Mouse (Mus musculus) MN1 (cell line): ENCODE results near the gene Nme1.

ENCODE experiments used
- DNase-seq: peaks from one replicate; pipeline ENCODE4 v3.0.0-alpha.2; 2016; ENCODE audit warnings: low spot score

Nme1 gene

GRCm38 (mm10) chr11:93968005-93968847, at the start of gene Nme1, which contains the start of gene Gm20390:
Gene Nme1 (minus strand): TSS chr11:93968521.
Gene Gm20390 (minus strand): TSS chr11:93968293.
- peak; percentile 98 for DNase-seq

- no peak for DNase-seq
Measured at GRCm38 (mm10) chr11:94003346-94003745, 35.0 kb upstream of the Nme1 start.

GRCm38 (mm10) chr11:93999276-93999675, 31.0 kb upstream of the Nme1 start:
- no peak for DNase-seq

- DNase-seq, result no peak
Measured at GRCm38 (mm10) chr11:93997141-93997775, 28.9 kb upstream of the Nme1 start.

- peak; percentile 58 for DNase-seq
Measured at GRCm38 (mm10) chr11:93996306-93997140, 28.2 kb upstream of the Nme1 start.

GRCm38 (mm10) chr11:93995720-93996305, 27.5 kb upstream of the Nme1 start, which contains the start of gene Spag9:
Gene Spag9 (plus strand): TSS chr11:93996091.
- DNase-seq, result peak; percentile 96

GRCm38 (mm10) chr11:93995111-93995719, 26.9 kb upstream of the Nme1 start:
- peak; percentile 90 for DNase-seq

GRCm38 (mm10) chr11:93994531-93994930, 26.2 kb upstream of the Nme1 start:
- DNase-seq, result no peak

GRCm38 (mm10) chr11:93988328-93989062, 20.2 kb upstream of the Nme1 start:
- no peak for DNase-seq

- no peak for DNase-seq
Measured at GRCm38 (mm10) chr11:93987625-93988327, 19.5 kb upstream of the Nme1 start.

- DNase-seq, result no peak
Measured at GRCm38 (mm10) chr11:93987026-93987425, 18.7 kb upstream of the Nme1 start.

GRCm38 (mm10) chr11:93986298-93986697, 18.0 kb upstream of the Nme1 start:
- no peak for DNase-seq

GRCm38 (mm10) chr11:93985265-93985664, 16.9 kb upstream of the Nme1 start:
- DNase-seq, result no peak

GRCm38 (mm10) chr11:93984619-93985018, 16.3 kb upstream of the Nme1 start:
- no peak for DNase-seq

GRCm38 (mm10) chr11:93979502-93980049, 11.3 kb upstream of the Nme1 start:
- no peak for DNase-seq

GRCm38 (mm10) chr11:93972951-93973350, 4.6 kb upstream of the Nme1 start:
- no peak for DNase-seq

- no peak for DNase-seq
Measured at GRCm38 (mm10) chr11:93969799-93970198, 1.5 kb upstream of the Nme1 start.

- DNase-seq, result no peak
Measured at GRCm38 (mm10) chr11:93969171-93969570, 850 bp upstream of the Nme1 start.

GRCm38 (mm10) chr11:93968848-93969128, 467 bp upstream of the Nme1 start:
- DNase-seq, result no peak

GRCm38 (mm10) chr11:93967381-93967780, 940 bp downstream of the Nme1 start:
- DNase-seq, result peak; percentile 31
